Mouse (Mus musculus) right cerebral cortex, postnatal 14 days (tissue): ENCODE results near the gene Copa.

ENCODE experiments used
- DNase-seq: peaks from one replicate; pipeline ENCODE4 v3.0.0; 2022

The Copa gene

DNA sequence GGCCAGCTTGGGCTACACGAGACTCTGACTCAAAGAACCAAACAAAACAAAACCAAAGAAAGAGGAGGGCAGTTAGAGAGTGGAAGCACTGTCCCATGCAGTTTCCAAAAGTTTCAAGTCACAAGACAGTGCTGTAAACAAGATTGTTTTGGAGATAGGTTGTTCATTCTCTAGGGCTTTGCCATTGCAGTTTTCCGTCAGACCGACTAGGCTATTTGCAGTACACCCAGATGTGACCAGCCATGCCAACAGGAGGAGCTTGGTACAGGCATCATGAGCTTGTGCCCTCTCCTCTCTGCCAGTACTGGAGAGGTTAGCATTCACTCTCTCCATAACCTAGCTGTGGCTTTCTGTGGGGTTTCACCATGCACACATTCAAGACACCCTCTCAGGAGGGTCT, 11.2 kb downstream of the Copa start:
- DNase-seq = no peak

DNA sequence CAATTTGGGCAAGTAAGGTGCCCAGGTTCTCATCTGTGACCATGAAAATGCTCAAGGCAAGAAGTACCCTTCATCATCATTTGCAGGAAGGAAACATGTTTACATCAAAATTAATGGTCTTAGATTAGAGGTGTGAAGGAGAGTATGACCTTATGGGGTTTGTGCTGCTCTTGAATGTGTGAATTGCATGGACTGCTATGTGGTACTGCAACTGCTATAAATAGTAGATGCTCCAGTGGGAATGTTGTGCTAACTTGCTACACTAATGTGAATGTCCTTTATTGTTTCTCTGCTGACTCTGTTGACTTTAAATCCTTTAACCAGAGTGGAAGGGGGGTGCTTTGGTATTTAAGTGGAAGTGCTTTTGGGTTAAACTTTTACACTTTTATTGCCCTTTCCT, 12.0 kb downstream of the Copa start:
- DNase-seq = no peak

DNA sequence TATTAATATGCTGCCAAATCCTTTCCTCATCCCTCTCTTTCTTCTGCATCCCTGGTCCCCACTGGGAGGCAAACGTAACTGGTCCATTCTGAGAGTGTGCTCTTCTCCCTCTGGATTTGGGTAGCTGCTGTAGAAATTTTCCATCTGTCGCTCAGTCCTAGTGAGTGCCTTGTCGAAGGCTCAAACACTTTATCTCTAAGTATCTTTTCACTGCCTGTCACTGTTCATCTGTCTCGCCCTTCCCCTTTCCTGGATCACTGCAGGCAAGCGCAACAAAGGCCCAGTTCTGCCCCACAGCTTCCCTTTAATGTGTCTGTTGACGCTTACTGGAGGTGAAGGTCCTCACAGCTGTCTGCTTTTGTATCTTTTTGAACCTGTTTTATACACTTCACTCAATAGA, 12.9 kb downstream of the Copa start:
- DNase-seq = no peak

GRCm38 (mm10) chr1:172099325-172100033, 17.1 kb downstream of the Copa start:
- no peak for DNase-seq

- no peak for DNase-seq
Measured at GRCm38 (mm10) chr1:172103619-172104018, 21.3 kb downstream of the Copa start.

GRCm38 (mm10) chr1:172105101-172105500, 22.8 kb downstream of the Copa start:
- no peak for DNase-seq

- DNase-seq = no peak
Measured at GRCm38 (mm10) chr1:172107777-172108477, 25.6 kb downstream of the Copa start.

GRCm38 (mm10) chr1:172116948-172117347, 34.6 kb downstream of the Copa start:
- DNase-seq = no peak

DNA sequence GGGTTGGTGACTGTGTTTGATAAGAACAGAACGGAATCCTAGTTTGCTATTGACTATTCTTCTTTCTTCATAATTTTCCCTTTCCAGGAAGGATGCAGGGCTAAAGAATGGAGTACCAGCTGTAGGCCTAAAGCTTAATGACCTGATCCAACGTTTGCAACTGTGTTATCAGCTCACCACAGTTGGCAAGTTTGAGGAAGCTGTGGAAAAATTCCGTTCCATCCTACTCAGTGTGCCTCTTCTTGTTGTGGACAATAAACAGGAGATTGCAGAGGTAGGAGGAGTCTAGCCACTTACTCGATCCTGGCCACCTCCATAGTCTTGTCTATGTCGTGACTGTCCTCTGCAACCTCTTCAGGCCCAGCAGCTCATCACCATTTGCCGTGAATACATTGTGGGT, 36.8 kb downstream of the Copa start:
- no peak for DNase-seq

DNA sequence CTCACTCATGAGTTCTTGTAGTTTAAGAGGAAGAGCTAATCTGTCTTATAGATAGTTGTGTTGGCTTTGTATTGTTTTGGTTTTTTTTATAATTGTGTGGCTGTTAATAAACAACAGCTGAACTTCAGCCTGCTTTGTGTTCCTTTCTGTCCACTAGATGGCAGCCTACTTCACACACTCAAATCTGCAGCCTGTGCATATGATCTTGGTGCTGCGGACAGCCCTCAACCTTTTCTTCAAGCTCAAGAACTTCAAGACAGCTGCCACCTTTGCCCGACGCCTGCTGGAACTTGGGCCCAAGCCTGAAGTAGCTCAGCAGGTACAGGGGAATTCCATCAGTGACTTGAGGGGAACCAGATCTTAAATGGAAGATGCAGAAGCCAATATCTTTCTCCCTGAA, 37.4 kb downstream of the Copa start:
- DNase-seq = no peak

- DNase-seq = no peak
Measured at GRCm38 (mm10) chr1:172122671-172123070, 40.3 kb downstream of the Copa start.

DNA sequence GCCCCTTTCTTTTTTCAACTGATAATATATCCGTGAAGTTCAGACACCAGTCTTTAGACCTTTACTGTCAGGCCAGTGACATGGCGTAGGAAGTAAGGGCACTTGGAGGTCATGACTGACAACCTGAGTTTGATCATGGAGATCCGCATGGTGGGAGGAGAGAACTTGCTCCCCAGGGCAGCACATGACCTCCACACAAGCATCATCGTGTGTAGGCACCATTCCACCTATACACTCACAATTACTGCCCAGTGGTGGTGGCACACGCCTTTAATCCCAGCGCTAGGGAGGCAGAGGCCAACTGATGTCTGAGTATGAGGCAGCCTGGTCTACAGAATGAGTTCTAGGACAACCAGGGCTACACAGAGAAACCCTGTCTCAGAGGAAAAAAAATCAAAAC, 42.2 kb downstream of the Copa start:
- no peak for DNase-seq

DNA sequence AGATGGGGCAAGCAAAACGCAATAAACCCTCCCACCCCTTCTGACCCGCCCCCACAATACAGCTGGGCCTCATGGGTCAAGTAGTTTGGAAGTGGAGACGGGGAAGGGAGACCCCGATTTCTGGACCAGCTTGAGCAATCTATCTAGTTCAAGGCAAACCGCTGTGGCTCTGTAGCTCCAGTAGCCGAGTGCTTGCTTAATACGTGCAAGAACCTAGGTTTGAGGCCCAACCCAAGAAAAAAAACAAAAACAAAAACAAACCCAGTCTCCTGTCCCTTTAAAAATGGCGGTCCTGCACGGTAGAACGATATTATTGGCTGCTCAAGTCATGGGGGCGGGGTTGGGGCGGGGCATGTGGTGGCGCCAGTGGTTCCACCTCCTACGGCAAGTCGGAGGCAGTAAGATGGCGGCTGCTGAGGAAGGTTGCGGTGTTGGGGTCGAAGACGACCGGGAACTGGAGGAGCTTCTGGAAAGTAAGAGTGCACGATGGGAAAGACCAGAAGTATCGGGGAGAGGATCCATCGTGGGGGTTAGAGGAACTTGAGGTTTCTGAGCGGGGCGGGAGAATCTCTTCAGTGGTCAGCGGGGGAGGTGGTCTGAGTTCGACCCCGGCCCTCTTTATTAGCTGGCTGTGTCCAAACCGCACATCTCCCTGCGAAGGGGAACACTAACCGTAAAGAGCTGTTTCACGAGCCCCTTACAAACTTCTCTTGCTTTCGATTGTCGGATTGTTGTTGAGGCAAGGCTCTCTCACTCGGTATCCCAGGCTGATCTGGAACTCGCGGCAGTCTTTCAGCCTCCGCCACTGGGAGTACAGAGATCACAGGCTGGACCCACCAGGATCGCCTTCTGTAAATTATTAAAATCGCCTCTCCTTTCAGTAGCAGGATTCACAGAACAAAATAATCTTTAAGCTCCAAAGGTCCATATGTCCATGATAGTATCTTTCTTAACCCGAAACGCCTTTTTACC, 44.3 kb downstream of the Copa start, which contains the start of gene Pex19:
TSS of gene Pex19 (plus strand) at position 380 of the 972 bp plus-strand sequence.
- peak; percentile 74 for DNase-seq

GRCm38 (mm10) chr1:172127487-172127886, 45.2 kb downstream of the Copa start:
- DNase-seq = no peak

DNA sequence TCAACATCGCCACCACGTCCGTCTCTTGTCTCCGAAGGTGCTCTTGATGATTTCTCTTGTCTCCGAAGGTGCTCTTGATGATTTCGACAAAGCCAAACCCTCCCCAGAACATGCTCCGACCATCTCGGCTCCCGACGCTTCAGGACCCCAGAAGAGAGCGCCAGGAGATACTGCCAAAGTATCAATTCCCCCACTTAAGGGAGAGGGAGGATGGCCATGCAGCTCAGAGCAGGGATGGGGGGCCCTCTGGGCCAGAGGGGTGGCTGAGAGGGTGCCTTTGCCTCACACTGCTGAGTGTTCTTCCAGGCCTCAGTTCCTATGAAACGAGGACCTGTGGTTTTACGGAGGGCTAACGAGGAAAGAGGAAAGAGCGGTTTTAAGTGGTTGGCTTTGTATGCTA, 46.2 kb downstream of the Copa start:
- no peak for DNase-seq

GRCm38 (mm10) chr1:172129108-172129507, 46.8 kb downstream of the Copa start:
- peak; percentile 49 for DNase-seq

DNA sequence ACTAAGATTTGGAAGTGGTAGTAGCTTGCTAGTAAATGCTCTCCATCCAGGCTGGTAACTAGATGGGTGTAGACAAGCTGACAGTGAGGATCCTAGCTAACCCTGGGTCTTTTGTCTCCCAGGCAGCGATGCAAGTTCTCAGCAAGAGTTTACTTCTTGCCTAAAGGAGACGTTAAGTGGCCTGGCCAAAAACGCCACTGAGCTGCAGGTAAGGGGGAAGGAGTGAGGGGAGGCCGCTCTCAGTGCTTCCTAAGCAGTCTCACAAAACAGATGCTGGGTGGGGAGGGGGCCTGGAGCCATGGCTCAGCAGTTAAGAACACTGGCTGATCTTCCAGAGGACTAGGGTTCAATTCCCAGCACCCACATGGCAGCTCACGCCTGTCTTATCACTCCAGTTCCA, 47.5 kb downstream of the Copa start:
- no peak for DNase-seq

- DNase-seq = no peak
Measured at GRCm38 (mm10) chr1:172132319-172132718, 50.0 kb downstream of the Copa start.

GRCm38 (mm10) chr1:172133535-172133934, 51.2 kb downstream of the Copa start:
- DNase-seq = no peak

DNA sequence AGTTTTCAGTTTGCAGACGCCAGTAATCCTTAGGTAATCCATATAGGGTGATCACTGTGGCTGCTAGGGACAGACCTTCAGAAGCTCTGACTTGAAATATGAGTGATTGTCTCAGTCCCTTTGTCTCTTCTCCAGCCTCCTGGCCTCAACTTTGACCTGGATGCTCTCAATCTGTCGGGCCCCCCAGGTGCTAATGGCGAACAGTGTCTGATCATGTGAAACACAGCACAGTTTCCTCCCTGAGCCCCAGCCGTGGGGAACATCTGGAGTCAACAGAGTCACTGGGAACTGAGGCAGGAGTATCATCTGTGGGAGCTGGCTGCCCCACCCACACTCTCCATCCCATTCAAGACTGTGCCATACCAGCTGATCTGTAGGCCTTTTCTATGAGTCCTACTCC, 51.7 kb downstream of the Copa start:
- DNase-seq = no peak

- DNase-seq = no peak
Measured at GRCm38 (mm10) chr1:172140160-172140559, 57.8 kb downstream of the Copa start.

DNA sequence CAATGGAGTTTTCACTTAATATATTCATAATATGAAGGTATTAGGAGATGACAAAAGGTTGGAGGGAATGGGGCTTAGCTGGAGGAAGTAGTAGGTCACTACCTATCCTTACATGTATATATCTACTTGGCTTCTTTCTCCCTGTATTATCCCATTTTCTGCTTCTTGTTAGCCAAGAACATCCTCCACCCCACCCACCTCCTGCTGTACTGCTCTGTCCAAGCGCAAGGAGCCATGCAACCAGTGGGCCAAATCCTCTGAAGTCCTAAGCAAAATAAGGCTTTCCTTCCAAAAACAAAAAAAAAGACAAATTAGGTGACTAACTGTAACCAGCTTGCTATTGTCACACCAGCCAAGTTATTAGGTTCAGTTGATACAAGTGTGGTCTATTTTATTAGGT, 58.5 kb downstream of the Copa start:
- no peak for DNase-seq

DNA sequence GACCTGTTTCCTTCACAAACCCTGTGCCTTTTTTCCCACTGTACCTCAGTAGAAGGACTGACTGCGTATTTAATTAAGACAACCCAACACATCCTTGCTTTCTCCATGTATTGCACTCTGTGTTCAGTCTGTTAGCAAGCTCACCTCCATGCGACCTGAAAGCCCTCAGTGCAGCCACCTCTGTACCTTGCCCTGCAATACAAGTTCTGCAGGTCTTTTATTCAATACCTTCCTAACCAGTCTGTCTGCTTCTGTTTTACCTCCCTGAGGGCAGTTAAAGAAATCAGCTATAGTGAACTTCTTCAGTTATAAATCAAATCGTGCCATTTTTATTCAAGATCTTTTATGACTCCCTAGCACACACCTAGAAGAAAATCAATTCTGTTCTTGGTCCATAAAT, 59.2 kb downstream of the Copa start:
- DNase-seq = no peak
